Mouse (Mus musculus): ENCODE results near the gene Thsd4.
"Not testable (repeated sequence)": the region's sequence is repeated elsewhere in the genome, so short reads cannot be mapped to it uniquely, and the experiment has no call there.

The Thsd4 gene

GRCm38 (mm10) chr9:59938529-59938928, 583.3 kb downstream of the Thsd4 start:
- DNase-seq: no peak

GRCm38 (mm10) chr9:59935866-59936265, 586.0 kb downstream of the Thsd4 start:
- DNase-seq: not testable (repeated sequence)

DNA sequence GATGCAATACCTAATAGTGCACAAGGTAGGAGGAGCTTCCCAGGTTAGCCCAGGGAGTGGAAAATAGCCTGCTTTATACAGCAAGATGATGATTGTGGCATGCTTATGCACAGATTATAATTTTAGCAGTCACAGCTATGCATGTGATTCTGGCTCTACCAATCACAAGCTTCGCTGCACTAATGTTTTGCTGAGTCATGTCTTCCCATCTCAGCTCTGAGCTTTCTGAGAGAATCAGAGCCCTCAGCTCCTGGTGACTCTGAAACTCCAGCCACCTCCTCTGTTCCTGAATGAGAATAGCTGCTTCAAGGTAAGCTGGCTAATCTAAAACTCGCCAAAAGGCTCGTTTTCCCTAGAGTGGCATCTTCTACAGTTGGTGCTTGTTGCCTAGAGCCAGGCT, 591.6 kb downstream of the Thsd4 start:
- DNase-seq: no peak
